Mouse (Mus musculus): ENCODE results near the gene Svep1. TPM values are rescaled to one million over a fixed set of nuclear protein-coding genes. Genes with fewer than 3 reads are reported as not detected.

Gene Svep1
- total RNA-seq, 2 experiments from 2014 or later, result 5.6 to 6.3 TPM

GRCm38 (mm10) chr4:58086738-58087137 lies 119.9 kb downstream of the Svep1 start:
- intact Hi-C loops (cut with DNase I), result loop anchor here (10.0 kb wide), 1 partner anchor 412 kb away; no protein-coding TSS in a partner anchor
- no peak for DNase-seq (ENCODE audit: low spot score)

DNA sequence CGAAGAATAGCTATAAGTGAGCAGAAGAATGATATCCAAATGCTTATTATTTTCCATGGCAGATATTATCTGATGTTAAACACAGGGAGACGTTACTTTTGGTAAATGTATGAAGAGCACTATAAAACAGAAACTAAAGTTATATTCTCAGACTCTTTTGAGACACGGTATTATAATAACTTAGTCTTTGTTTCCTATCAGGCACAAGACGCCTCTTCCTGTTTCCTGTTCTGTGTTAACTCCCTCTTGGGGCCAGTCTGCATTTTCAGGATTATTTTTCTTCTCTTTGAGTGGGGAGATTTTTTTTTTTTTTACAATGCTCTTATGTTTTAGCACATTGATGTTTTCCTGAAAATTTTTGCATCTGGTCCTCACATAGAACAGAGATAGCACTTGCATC lies 120.5 kb downstream of the Svep1 start:
- intact Hi-C loops (cut with DNase I), result loop anchor here (10.0 kb wide), 1 partner anchor 411 kb away; no protein-coding TSS in a partner anchor
- DNase-seq (ENCODE audit: low spot score), result no peak

DNA sequence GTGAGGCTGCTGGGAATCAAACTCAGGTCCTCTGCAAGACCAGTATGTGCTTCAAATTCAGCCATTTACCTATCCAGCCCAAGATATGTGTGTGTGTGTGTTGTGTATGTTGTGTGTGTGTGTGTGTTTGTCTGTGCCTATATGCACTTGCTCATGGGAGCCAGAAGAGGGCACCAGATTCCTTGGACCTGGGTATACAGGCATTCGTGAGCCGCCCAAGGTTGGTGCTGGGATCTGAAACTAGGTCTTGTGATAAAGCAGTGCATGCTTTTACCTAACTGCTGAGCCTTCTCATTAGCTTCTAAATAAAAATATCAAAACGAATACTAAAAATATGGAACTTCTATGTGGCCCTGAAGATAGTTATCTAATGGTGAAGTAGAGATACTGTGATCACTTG lies 121.3 kb downstream of the Svep1 start:
- intact Hi-C loops (cut with DNase I), result loop anchor here (10.0 kb wide), 1 partner anchor 411 kb away; no protein-coding TSS in a partner anchor
- DNase-seq (ENCODE audit: low spot score), result no peak

DNA sequence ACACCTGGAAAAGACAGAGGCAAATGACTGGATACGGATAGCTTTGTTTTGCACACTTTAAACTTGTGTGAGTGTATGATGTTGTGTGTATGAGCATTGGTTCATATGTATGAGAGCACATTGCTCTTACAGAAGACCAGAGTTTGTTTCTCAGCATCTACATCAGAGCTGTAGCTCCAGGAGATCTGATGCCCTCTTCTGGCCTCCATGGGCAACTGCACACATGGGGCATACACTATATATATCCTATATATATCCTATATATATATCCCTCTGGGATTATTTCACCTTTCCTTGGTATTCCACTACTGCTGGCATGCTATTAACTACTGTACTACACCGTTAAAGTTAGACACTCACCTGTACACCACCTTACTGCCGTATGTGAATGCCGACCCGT lies 122.5 kb downstream of the Svep1 start:
- DNase-seq (ENCODE audit: low spot score), result no peak
- intact Hi-C loops (cut with DNase I), result loop anchor here (10.0 kb wide), 1 partner anchor 409 kb away; no protein-coding TSS in a partner anchor

- intact Hi-C loops (cut with DNase I), result loop anchor here (1.0 to 10.0 kb wide), 2 partner anchors 171 to 408 kb away; no protein-coding TSS in a partner anchor
Observed at GRCm38 (mm10) chr4:58082588-58082987, 124.1 kb downstream of the Svep1 start.

GRCm38 (mm10) chr4:58079631-58080030 lies 127.0 kb downstream of the Svep1 start:
- no peak for DNase-seq (ENCODE audit: low spot score)
- intact Hi-C loops (cut with DNase I), result loop anchor here (5.0 to 10.0 kb wide), 3 partner anchors 122 to 705 kb away; partner anchors contain the start of gene Txn1

More at GRCm38 (mm10) chr4:58082588-58082987, 124.1 kb downstream of the Svep1 start:
- no peak for DNase-seq (ENCODE audit: low spot score)

GRCm38 (mm10) chr4:58077950-58078349 lies 128.7 kb downstream of the Svep1 start:
- DNase-seq (ENCODE audit: low spot score), result no peak

DNA sequence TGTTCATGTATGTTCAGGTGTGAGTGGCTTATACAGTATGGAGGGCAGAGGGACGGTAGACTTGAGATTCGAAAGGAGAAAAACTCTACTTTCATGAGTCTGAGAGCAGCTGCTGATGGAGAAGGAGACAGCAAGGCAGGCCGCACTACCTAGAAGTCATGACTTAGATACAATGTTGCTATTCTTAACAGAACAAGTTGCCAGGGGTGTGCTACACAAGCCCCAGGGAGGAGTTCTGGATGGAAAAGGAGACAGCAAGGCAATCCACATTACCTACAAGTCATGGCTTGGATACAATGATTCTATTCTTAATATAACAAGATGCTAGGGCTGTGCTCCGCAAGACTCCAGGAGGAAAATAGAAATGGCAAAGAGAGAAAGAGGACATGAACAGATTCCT lies 129.1 kb downstream of the Svep1 start:
- no peak for DNase-seq (ENCODE audit: low spot score)
- intact Hi-C loops (cut with DNase I), result loop anchor here (1.0 to 10.0 kb wide), 3 partner anchors 120 to 703 kb away; partner anchors contain the start of gene Txn1

More at GRCm38 (mm10) chr4:58077950-58078349, 128.7 kb downstream of the Svep1 start:
- intact Hi-C loops (cut with DNase I), result loop anchor here (1.0 to 10.0 kb wide), 3 partner anchors 121 to 703 kb away; partner anchors contain the start of gene Txn1

- no peak for DNase-seq (ENCODE audit: low spot score)
- intact Hi-C loops (cut with DNase I), result loop anchor here (10.0 kb wide), 1 partner anchor 698 kb away; no protein-coding TSS in a partner anchor
Observed at GRCm38 (mm10) chr4:58072888-58073287, 133.8 kb downstream of the Svep1 start.

DNA sequence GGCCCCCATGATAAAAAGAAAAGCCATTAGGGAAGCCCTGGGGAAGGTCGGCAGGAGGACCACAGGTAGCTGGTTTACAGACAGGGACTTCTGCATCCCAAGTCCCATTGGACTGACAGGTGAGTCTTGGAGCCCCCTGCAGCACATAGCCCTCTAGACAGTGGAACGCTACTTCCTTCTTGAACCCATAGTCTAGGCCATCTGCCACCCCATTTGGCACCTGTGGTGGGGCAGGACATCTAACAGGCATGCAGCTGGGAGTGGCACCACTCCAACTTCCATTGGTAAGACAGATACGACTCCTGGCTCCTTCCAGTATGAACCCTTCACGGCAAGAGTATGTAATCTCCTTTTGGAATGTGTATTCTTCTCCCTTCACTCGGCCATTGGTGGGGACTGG lies 137.8 kb downstream of the Svep1 start:
- intact Hi-C loops (cut with DNase I), result no loop called here
- no peak for DNase-seq (ENCODE audit: low spot score)

GRCm38 (mm10) chr4:58064721-58065120 lies 141.9 kb downstream of the Svep1 start:
- DNase-seq (ENCODE audit: low spot score), result no peak
- intact Hi-C loops (cut with DNase I), result no loop called here

- DNase-seq (ENCODE audit: low spot score), result no peak
- intact Hi-C loops (cut with DNase I), result no loop called here
Observed at GRCm38 (mm10) chr4:58062933-58063332, 143.7 kb downstream of the Svep1 start.

- intact Hi-C loops (cut with DNase I), result no loop called here
- DNase-seq (ENCODE audit: low spot score), result no peak
Observed at GRCm38 (mm10) chr4:58055653-58056052, 151.0 kb downstream of the Svep1 start.

DNA sequence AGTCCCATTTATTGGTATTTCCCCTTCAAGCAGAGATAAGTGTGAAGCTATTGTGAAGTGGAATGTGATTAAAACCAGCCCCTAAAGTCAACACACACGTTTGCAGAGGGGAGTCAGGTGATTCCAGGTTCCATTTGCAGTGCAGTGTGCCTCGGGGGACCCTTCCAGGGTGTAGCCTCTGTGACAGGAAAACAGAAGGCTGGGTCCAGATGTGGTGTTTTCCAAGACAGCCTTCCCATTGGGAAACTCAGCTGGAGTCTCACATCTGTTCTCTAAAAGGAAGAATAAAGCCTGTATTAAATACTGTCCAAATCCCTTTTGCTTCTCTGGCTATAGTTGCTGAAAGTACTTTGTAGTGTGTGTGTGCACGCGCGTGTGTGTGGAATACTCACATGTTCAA lies 152.2 kb downstream of the Svep1 start:
- DNase-seq (ENCODE audit: low spot score), result no peak
- intact Hi-C loops (cut with DNase I), result no loop called here

DNA sequence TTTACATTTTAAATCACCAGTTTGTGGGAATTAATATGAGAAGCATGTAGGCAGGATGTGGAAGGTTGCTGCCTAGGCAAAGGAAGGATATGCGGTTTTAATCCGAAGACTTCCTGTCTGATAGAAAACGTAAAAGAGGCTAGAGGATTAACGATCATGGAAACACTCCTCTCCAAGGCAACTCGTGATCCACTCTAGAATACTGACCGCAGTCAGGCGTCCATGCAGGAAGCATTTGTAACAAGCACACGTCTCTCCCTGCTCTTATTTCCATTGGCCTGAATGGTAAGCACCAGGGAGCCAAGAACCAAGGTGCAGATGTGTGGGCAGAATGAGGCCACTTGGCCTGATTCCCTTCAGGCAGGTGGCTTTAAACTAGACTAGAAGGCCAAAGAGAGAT lies 155.9 kb downstream of the Svep1 start:
- intact Hi-C loops (cut with DNase I), result no loop called here

DNA sequence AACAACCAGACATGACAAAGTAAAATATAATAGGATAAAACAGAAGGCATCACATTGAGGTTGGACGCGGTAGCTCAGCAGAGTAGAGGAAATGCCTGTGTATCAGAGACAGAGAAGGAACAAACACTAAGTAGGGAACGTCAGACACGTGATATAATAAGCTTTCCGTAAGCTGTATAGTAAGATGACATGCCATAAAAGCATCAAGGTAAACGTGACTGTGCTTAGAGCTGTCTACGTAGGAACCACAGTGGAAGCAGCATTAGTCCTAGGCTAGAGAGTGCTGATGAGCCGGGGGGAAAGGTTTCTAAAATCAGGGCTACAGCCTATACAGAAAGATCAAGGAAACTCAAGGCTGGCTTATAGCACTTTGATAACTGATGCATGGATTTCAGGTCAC lies 156.4 kb downstream of the Svep1 start:
- intact Hi-C loops (cut with DNase I), result no loop called here
- DNase-seq (ENCODE audit: low spot score), result no peak

More for the DNA sequence above, 155.9 kb downstream of the Svep1 start:
- no peak for DNase-seq (ENCODE audit: low spot score)

- intact Hi-C loops (cut with DNase I), result no loop called here
- DNase-seq (ENCODE audit: low spot score), result no peak
Observed at GRCm38 (mm10) chr4:58044833-58045232, 161.8 kb downstream of the Svep1 start.

GRCm38 (mm10) chr4:58044356-58044755 lies 162.3 kb downstream of the Svep1 start:
- no peak for DNase-seq (ENCODE audit: low spot score)
- intact Hi-C loops (cut with DNase I), result no loop called here

DNA sequence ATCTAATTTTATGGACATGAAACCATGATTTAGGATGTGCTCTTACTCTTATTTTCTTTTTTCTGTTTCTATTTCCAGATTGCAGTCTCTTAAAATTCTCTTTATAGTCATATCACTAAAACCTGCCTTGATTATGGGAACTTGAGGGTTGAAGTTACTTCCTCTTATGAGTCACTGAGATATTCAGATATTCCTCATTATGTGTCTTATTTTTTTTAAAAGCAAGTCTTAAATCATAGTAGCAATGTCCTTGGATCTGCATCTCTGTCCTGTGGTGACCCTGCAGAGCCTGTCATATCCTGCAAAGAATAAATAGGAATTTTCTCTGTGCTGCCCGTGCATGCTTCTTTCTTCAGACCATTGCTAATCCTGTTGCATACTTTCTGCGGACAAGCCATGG lies 166.6 kb downstream of the Svep1 start:
- intact Hi-C loops (cut with DNase I), result no loop called here
- DNase-seq (ENCODE audit: low spot score), result no peak

GRCm38 (mm10) chr4:58037096-58037705 lies 169.5 kb downstream of the Svep1 start:
- intact Hi-C loops (cut with DNase I), result no loop called here
- DNase-seq (ENCODE audit: low spot score), result no peak

- no peak for DNase-seq (ENCODE audit: low spot score)
- intact Hi-C loops (cut with DNase I), result no loop called here
Observed at GRCm38 (mm10) chr4:58034663-58035062, 172.0 kb downstream of the Svep1 start.

DNA sequence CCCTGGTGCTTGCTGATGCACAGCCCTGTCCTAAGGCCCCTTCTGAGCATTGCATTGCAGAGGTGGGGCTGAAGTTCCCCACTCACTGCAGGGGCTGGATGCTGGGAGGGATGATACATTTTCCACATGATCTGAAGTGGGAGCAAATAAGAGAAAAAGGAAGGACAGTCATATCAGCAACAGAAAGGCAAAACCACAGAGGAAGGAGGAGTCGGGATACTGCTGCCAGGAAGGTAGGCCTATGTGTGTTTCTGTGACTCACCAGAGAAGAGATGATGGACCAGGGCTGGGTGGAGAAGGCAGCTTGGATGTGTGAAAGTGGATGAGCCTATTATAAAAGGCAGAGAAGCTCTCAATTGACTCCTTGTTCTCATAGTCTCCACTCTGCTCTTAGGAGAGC lies 173.9 kb downstream of the Svep1 start:
- intact Hi-C loops (cut with DNase I), result no loop called here
- no peak for DNase-seq (ENCODE audit: low spot score)
